In genomic region chr2:10521719-10522415, GRCm38 (mm10) we compare ENCODE assay signal across 20 mouse cellular contexts.
A peak's percentile ranks its signal among the peaks of the same experiment; 100 is the strongest.
DNase-seq lines count a peak whose midpoint lies in the region; ATAC-seq and TF ChIP-seq lines count a peak whose summit lies in the region.
"Had no signal": no experiment of that assay in that cellular context is flagged by ENCODE, and none has a peak within 500 bp of the region (broad histone marks: within the 10 kb centered on the region; RNA-seq: fewer than 3 reads in every experiment).

No protein-coding gene starts in this region.

- H3K4me1 ChIP-seq in forebrain, embryonic 14.5 days (ENCODE audit: control insufficient read depth, insufficient read depth, low read length), result 0 out of 2 replicates have a peak, but pooled peaks cover 3% of the 10 kb centered on the region
- no peaks in the 10 kb centered on the region for H3K4me1 ChIP-seq in forebrain, postnatal 0 days (ENCODE audit: insufficient read depth)
- H3K4me1 ChIP-seq in limb, embryonic 12.5 days (replicated peaks), result no peaks in the 10 kb centered on the region; the same call in 1 of the 2 replicates
- H3K4me1 ChIP-seq in limb, embryonic 10.5 days, result peaks cover 10% of the 10 kb centered on the region
- H3K4me1 ChIP-seq: embryonic facial prominence, embryonic 10.5 days; heart, embryonic 12.5 days had no signal

- no peak overlapping the region for H3K27ac ChIP-seq in forebrain, embryonic 14.5 days (ENCODE audit: low read depth, low read length)
- H3K27ac ChIP-seq in forebrain, postnatal 0 days (ENCODE audit: low read depth, low read length), result no peak overlapping the region
- no peak overlapping the region for H3K27ac ChIP-seq in limb, embryonic 12.5 days
- no peak overlapping the region for H3K27ac ChIP-seq in limb, embryonic 10.5 days
- H3K27ac ChIP-seq: embryonic facial prominence, embryonic 10.5 days; gastrocnemius, adult 2 months had no signal

- DNase-seq in forebrain, embryonic 14.5 days (ENCODE audit: low spot score), result peak; percentile 59
- DNase-seq in forebrain, postnatal 0 days, result no peak
- DNase-seq in limb, embryonic 10.5 days (ENCODE audit: low spot score), result no peak
- DNase-seq in brain, embryonic 14.5 days (ENCODE audit: low read depth), result peak; percentile 79
- DNase-seq in heart, postnatal 10 days, result no peak
- DNase-seq in right cerebral cortex, postnatal 25 days, result no peak
- DNase-seq: adrenal gland, postnatal 14 days; cerebellum, adult 2 months; cerebellum, postnatal 10 days; gastrocnemius, adult 2 months; gastrocnemius, postnatal 25 days; heart, postnatal 36 days; kidney, adult 11 months had no signal

- H3K4me2 ChIP-seq in forebrain, embryonic 14.5 days (ENCODE audit: low read length), result no peak overlapping the region
- no peak overlapping the region for H3K4me2 ChIP-seq in forebrain, postnatal 0 days (ENCODE audit: low read depth)
- no peak overlapping the region for H3K4me2 ChIP-seq in limb, embryonic 12.5 days
- H3K4me2 ChIP-seq: heart, embryonic 12.5 days had no signal

- no peak for TF ChIP-seq CTCF in forebrain, postnatal 0 days (IDR thresholded peaks at IDR 0.05; ENCODE audit: low read depth)
- no peak for TF ChIP-seq CTCF in brain, embryonic 14.5 days (IDR thresholded peaks at IDR 0.05; ENCODE audit: borderline replicate concordance, extremely low read depth, insufficient read depth, insufficient read length)

- H3K9ac ChIP-seq in forebrain, embryonic 14.5 days (ENCODE audit: low read length), result no peak overlapping the region
- no peak overlapping the region for H3K9ac ChIP-seq in forebrain, postnatal 0 days
- H3K9ac ChIP-seq in limb, embryonic 12.5 days (replicated peaks), result no peak overlapping the region
- H3K9ac ChIP-seq: heart, embryonic 12.5 days had no signal

- H3K27me3 ChIP-seq in forebrain, embryonic 14.5 days (replicated peaks; ENCODE audit: control insufficient read depth, insufficient read depth, low read length), result 0 out of 2 replicates have a peak, but pooled peaks cover 7% of the 10 kb centered on the region
- no peaks in the 10 kb centered on the region for H3K27me3 ChIP-seq in forebrain, postnatal 0 days (ENCODE audit: insufficient read depth, low read length)
- no peaks in the 10 kb centered on the region for H3K27me3 ChIP-seq in limb, embryonic 12.5 days
- no peaks in the 10 kb centered on the region for H3K27me3 ChIP-seq in limb, embryonic 10.5 days (ENCODE audit: low read depth, poor library complexity, severe bottlenecking)
- H3K27me3 ChIP-seq: CH12.LX; heart, embryonic 12.5 days had no signal

- peak; percentile 54 for ATAC-seq in forebrain, embryonic 14.5 days
- no peak for ATAC-seq in forebrain, postnatal 0 days
- peak; percentile 56; the same call in 1 of the 2 replicates for ATAC-seq in limb, embryonic 12.5 days (ENCODE audit: insufficient number of reproducible peaks, insufficient read depth, low FRiP score, low TSS enrichment, low read depth)
- ATAC-seq: activated CD4-positive, CD25-positive, alpha-beta regulatory T cell, adult 4 months; hindbrain, embryonic 16.5 days had no signal

- H3K4me3 ChIP-seq in forebrain, embryonic 14.5 days (ENCODE audit: low read depth, low read length), result no peak overlapping the region
- no peak overlapping the region for H3K4me3 ChIP-seq in forebrain, postnatal 0 days (ENCODE audit: low read depth, low read length)
- no peak overlapping the region for H3K4me3 ChIP-seq in limb, embryonic 12.5 days (replicated peaks)
- no peak overlapping the region for H3K4me3 ChIP-seq in limb, embryonic 10.5 days
- H3K4me3 ChIP-seq: embryonic facial prominence, embryonic 10.5 days; gastrocnemius, adult 2 months; heart, embryonic 12.5 days had no signal

- 3% methylated on average over 5 of the region's 5 CpGs for WGBS in forebrain, embryonic 14.5 days
- 13% methylated on average over 5 of the region's 5 CpGs for WGBS in forebrain, postnatal 0 days
- WGBS in limb, embryonic 12.5 days, result 15% methylated on average over 5 of the region's 5 CpGs
- WGBS in limb, embryonic 10.5 days, result 36% methylated on average over 5 of the region's 5 CpGs

- H3K36me3 ChIP-seq in forebrain, embryonic 14.5 days (ENCODE audit: control insufficient read depth, insufficient read depth, low read length), result no peaks in the 10 kb centered on the region
- no peaks in the 10 kb centered on the region for H3K36me3 ChIP-seq in forebrain, postnatal 0 days (ENCODE audit: insufficient read depth)
- no peaks in the 10 kb centered on the region for H3K36me3 ChIP-seq in limb, embryonic 12.5 days
- no peaks in the 10 kb centered on the region for H3K36me3 ChIP-seq in limb, embryonic 10.5 days
- H3K36me3 ChIP-seq: embryonic facial prominence, embryonic 10.5 days; heart, embryonic 12.5 days had no signal

- intact Hi-C loops in heart, postnatal 10 days (cut with DNase I), result no loop called here

- TF ChIP-seq POLR2A in brain, embryonic 14.5 days (IDR thresholded peaks at IDR 0.05; ENCODE audit: borderline replicate concordance, extremely low read depth, insufficient read depth, insufficient read length, poor library complexity, severe bottlenecking), result no peak

- H3K9me3 ChIP-seq in forebrain, embryonic 14.5 days (replicated peaks; ENCODE audit: control insufficient read depth, low read length), result no peaks in the 10 kb centered on the region
- H3K9me3 ChIP-seq in forebrain, postnatal 0 days (ENCODE audit: low read length), result no peaks in the 10 kb centered on the region
- no peaks in the 10 kb centered on the region for H3K9me3 ChIP-seq in limb, embryonic 12.5 days
- no peaks in the 10 kb centered on the region for H3K9me3 ChIP-seq in limb, embryonic 10.5 days (replicated peaks)
- H3K9me3 ChIP-seq: embryonic facial prominence, embryonic 10.5 days; G1E; heart, embryonic 12.5 days had no signal

Comparison
In these comparisons a context has a peak if more than half of its experiments do, and no peak if none do; other contexts are left out.
1. DNase-seq: peak in forebrain, embryonic 14.5 days (single experiment) and brain, embryonic 14.5 days (single experiment); none in forebrain, postnatal 0 days (single experiment), limb, embryonic 10.5 days (single experiment), heart, postnatal 10 days (0 of 2) and right cerebral cortex, postnatal 25 days (single experiment).